Mouse (Mus musculus) erythroblast, embryonic 14.5 days (primary cell): Measurements from ENCODE around the gene Clip4.

Source experiments
- GATA1 ChIP-seq: IDR thresholded peaks from 2 replicates; pipeline ENCODE4 v1.6.1; 2012; ENCODE audit warnings: low read length, inconsistent platforms, mixed read lengths
- TAL1 ChIP-seq: IDR thresholded peaks from 3 replicates; pipeline ENCODE4 v1.6.1; 2012; ENCODE audit warnings: low read length, inconsistent platforms, mixed read lengths

GRCm38 (mm10) chr17:71909107-71909506, 140.8 kb downstream of the Clip4 start:
- no peak for TF ChIP-seq GATA1
- no peak for TF ChIP-seq TAL1
